8 mouse cellular contexts compared by ENCODE assay signal in the genomic region with DNA sequence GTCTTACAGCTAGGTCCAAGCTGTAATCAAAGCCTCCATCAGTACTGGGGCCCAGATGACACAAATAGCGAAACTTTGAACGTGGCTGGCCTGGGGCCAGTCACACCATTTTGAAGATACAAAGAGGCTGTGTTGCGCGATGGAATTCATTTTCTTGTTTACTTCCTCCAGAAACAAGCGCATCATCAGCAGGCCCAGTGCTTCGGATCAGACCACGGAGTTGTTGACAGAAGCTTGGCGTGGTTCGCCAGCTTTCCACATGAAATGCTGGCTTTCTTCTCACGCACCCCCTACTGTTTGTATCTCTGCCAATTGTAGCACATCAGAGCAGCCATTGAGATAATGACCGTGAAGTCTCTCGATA.
DNase-seq lines count a peak whose midpoint lies in the region; ATAC-seq lines count a peak whose summit lies in the region.

No protein-coding gene starts in this region.

- peak; percentile 88 for ATAC-seq in hindbrain, embryonic 14.5 days (ENCODE audit: low FRiP score)
- peak; percentile 85 for ATAC-seq in neural tube, embryonic 11.5 days (ENCODE audit: insufficient read depth, low FRiP score, low TSS enrichment)

- no peak overlapping the region for H3K9ac ChIP-seq in hindbrain, embryonic 14.5 days
- no peak overlapping the region for H3K9ac ChIP-seq in neural tube, embryonic 11.5 days (ENCODE audit: low read length)

- intact Hi-C loops in left cerebral cortex, postnatal 4 days (cut with DNase I), result loop anchor here (5.0 kb wide), 1 partner anchor 183 kb away; a partner anchor contains a TSS

- no peak overlapping the region for H3K4me3 ChIP-seq in hindbrain, embryonic 14.5 days (replicated peaks; ENCODE audit: low read length)
- H3K4me3 ChIP-seq in neural tube, embryonic 11.5 days (ENCODE audit: low read depth, low read length), result no peak overlapping the region

- 0 out of 2 replicates have a peak, but pooled peaks cover 18% of the 10 kb centered on the region for H3K27me3 ChIP-seq in hindbrain, embryonic 14.5 days (ENCODE audit: control insufficient read depth, insufficient read depth, low read length)
- H3K27me3 ChIP-seq in neural tube, embryonic 11.5 days (ENCODE audit: control insufficient read depth, insufficient read depth, low read length), result no peaks in the 10 kb centered on the region

- H3K27ac ChIP-seq in hindbrain, embryonic 14.5 days, result no peak overlapping the region; the same call in 1 of the 2 replicates
- no peak overlapping the region for H3K27ac ChIP-seq in neural tube, embryonic 11.5 days (ENCODE audit: low read depth, low read length)

- peak; percentile 42 for DNase-seq in urinary bladder, postnatal 14 days (ENCODE audit: low spot score)
- DNase-seq in urinary bladder, adult 18-20 months (ENCODE audit: low spot score in 2 of 2), result no peak
- peak; percentile 28 to 42 for DNase-seq in frontal cortex, postnatal 25 days (ENCODE audit: low spot score in 2 of 2)
- peak; percentile 78 for DNase-seq in hindbrain, embryonic 14.5 days (ENCODE audit: low spot score)
- peak; percentile 90 for DNase-seq in left cerebral cortex, postnatal 4 days
- DNase-seq in neural tube, embryonic 11.5 days (ENCODE audit: low spot score), result peak; percentile 63
- DNase-seq in adrenal gland, postnatal 4 days (ENCODE audit: low spot score in 2 of 2), result no peak
- DNase-seq in urinary bladder, adult 2 months (ENCODE audit: low spot score), result no peak

- WGBS in hindbrain, embryonic 14.5 days, result 24% methylated on average over 12 of the region's 12 CpGs
- 47% methylated on average over 12 of the region's 12 CpGs for WGBS in neural tube, embryonic 11.5 days

- no peaks in the 10 kb centered on the region for H3K9me3 ChIP-seq in hindbrain, embryonic 14.5 days (ENCODE audit: control insufficient read depth, low read length)
- no peaks in the 10 kb centered on the region for H3K9me3 ChIP-seq in neural tube, embryonic 11.5 days (ENCODE audit: control insufficient read depth, low read length)

- H3K4me2 ChIP-seq in hindbrain, embryonic 14.5 days (replicated peaks), result peak overlapping the region; percentile 31
- 0 out of 2 replicates have a peak overlapping the region, but pooled peaks have one; percentile 12 for H3K4me2 ChIP-seq in neural tube, embryonic 11.5 days (ENCODE audit: low read depth)

- no peaks in the 10 kb centered on the region for H3K36me3 ChIP-seq in hindbrain, embryonic 14.5 days (replicated peaks; ENCODE audit: control insufficient read depth, insufficient read depth)
- no peaks in the 10 kb centered on the region for H3K36me3 ChIP-seq in neural tube, embryonic 11.5 days (ENCODE audit: control insufficient read depth, insufficient read depth, low read length)

- H3K4me1 ChIP-seq in hindbrain, embryonic 14.5 days (replicated peaks; ENCODE audit: control insufficient read depth, insufficient read depth, low read length), result peaks cover 38% of the 10 kb centered on the region
- H3K4me1 ChIP-seq in neural tube, embryonic 11.5 days (ENCODE audit: control insufficient read depth, insufficient read depth, low read length), result 0 out of 2 replicates have a peak, but pooled peaks cover 6% of the 10 kb centered on the region

Comparison
In these comparisons a context has a peak if more than half of its experiments do, and no peak if none do; other contexts are left out.
1. DNase-seq: peak in urinary bladder, postnatal 14 days (single experiment), frontal cortex, postnatal 25 days (2 of 2), hindbrain, embryonic 14.5 days (single experiment), left cerebral cortex, postnatal 4 days (single experiment) and neural tube, embryonic 11.5 days (single experiment); none in urinary bladder, adult 18-20 months (0 of 2), adrenal gland, postnatal 4 days (0 of 2) and urinary bladder, adult 2 months (single experiment).